Comparison of ENCODE assay signal across 28 mouse cellular contexts in the genomic region with DNA sequence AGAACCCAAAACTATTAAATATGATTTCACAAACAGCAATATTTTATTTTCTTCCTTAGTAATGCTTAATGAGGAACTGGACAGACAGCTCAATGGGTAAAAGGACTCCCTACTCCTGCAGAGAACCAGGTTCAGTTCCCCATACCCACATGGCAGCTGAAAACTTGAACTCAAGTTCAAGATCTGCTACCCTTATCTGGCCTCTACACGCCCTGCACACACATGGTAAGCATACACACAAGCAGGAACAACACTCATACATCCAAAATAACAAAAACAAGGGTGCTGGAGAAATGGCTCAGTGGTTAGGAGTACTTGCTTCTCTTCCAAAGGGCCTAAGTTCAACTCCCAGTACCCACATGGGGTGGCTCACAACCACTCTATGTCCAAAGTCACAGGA. TPM values are rescaled to one million over a fixed set of nuclear protein-coding genes. Genes with fewer than 3 reads are reported as not detected.
DNase-seq lines count a peak whose midpoint lies in the region; ATAC-seq and TF ChIP-seq lines count a peak whose summit lies in the region.
"Had no signal": no experiment of that assay in that cellular context is flagged by ENCODE, and none has a peak within 500 bp of the region (broad histone marks: within the 10 kb centered on the region; RNA-seq: fewer than 3 reads in every experiment).

No protein-coding gene starts in this region.

- ATAC-seq in liver, postnatal 0 days, result no peak
- peak; percentile 30; the same call in 1 of the 2 replicates for ATAC-seq in granulocyte monocyte progenitor cell, adult 5-6 weeks (replicated peaks; ENCODE audit: poor library complexity, severe bottlenecking)
- peak; percentile 45; the same call in 1 of the 2 replicates for ATAC-seq in liver, embryonic 14.5 days (ENCODE audit: insufficient read depth)
- ATAC-seq: activated CD4-positive, CD25-positive, alpha-beta regulatory T cell, adult 4 months; CD4-positive, CD25-positive, alpha-beta regulatory T cell, adult 4 months; forebrain, embryonic 16.5 days; hindbrain, embryonic 16.5 days; inflammation-experienced regulatory T-cells, adult 6 months; Patski had no signal

- H3K9me3 ChIP-seq in liver, postnatal 0 days (ENCODE audit: low read length), result no peaks in the 10 kb centered on the region
- H3K9me3 ChIP-seq in liver, embryonic 14.5 days (ENCODE audit: control insufficient read depth, low read length), result no peaks in the 10 kb centered on the region
- H3K9me3 ChIP-seq: embryonic facial prominence, embryonic 13.5 days; forebrain, embryonic 12.5 days; G1E; heart, embryonic 10.5 days; hindbrain, embryonic 12.5 days had no signal

- no peak overlapping the region for H3K4me2 ChIP-seq in liver, postnatal 0 days (ENCODE audit: low read depth, low read length)
- no peak overlapping the region for H3K4me2 ChIP-seq in liver, embryonic 14.5 days (ENCODE audit: low read depth)
- H3K4me2 ChIP-seq: embryonic facial prominence, embryonic 13.5 days; forebrain, embryonic 12.5 days; hindbrain, embryonic 12.5 days had no signal

- H3K27ac ChIP-seq in liver, postnatal 0 days (ENCODE audit: low read depth), result no peak overlapping the region
- no peak overlapping the region for H3K27ac ChIP-seq in liver, embryonic 14.5 days
- H3K27ac ChIP-seq: embryonic facial prominence, embryonic 13.5 days; forebrain, embryonic 12.5 days; gastrocnemius, adult 2 months; heart, embryonic 10.5 days; hindbrain, embryonic 12.5 days had no signal

- no peaks in the 10 kb centered on the region for H3K4me1 ChIP-seq in liver, postnatal 0 days (ENCODE audit: insufficient read depth)
- peaks cover 0 to 5% of the 10 kb centered on the region in 2 experiments; a peak in 2 of 4 replicates for H3K4me1 ChIP-seq in liver, embryonic 14.5 days (replicated peaks; ENCODE audit: control insufficient read depth in 2 of 2, insufficient read depth in 2 of 2, low read length in 1 of 2)
- H3K4me1 ChIP-seq: embryonic facial prominence, embryonic 13.5 days; forebrain, embryonic 12.5 days; heart, embryonic 10.5 days; hindbrain, embryonic 12.5 days had no signal

- no peak for TF ChIP-seq EP300 in liver, postnatal 0 days (IDR thresholded peaks at IDR 0.05; ENCODE audit: low read depth)
- TF ChIP-seq EP300 in liver, embryonic 14.5 days (IDR thresholded peaks at IDR 0.05; ENCODE audit: low read depth), result no peak

- no peaks in the 10 kb centered on the region for H3K36me3 ChIP-seq in liver, postnatal 0 days (replicated peaks; ENCODE audit: insufficient read depth, low read length)
- H3K36me3 ChIP-seq in liver, embryonic 14.5 days (replicated peaks; ENCODE audit: control insufficient read depth, insufficient read depth, low read depth), result no peaks in the 10 kb centered on the region

- H3K27me3 ChIP-seq in liver, postnatal 0 days (ENCODE audit: insufficient read depth, low read length), result no peaks in the 10 kb centered on the region
- H3K27me3 ChIP-seq in liver, embryonic 14.5 days (ENCODE audit: control insufficient read depth, insufficient read depth, low read length), result no peaks in the 10 kb centered on the region
- H3K27me3 ChIP-seq: embryonic facial prominence, embryonic 13.5 days; forebrain, embryonic 12.5 days; hindbrain, embryonic 12.5 days; Patski had no signal

- H3K4me3 ChIP-seq in liver, postnatal 0 days (ENCODE audit: low read depth, low read length), result no peak overlapping the region
- H3K4me3 ChIP-seq in liver, embryonic 14.5 days (ENCODE audit: insufficient read depth in 1 of 2, low read depth in 2 of 2, low read length in 2 of 2), result no peak overlapping the region
- H3K4me3 ChIP-seq: embryonic facial prominence, embryonic 13.5 days; forebrain, embryonic 12.5 days; gastrocnemius, adult 2 months; heart, embryonic 10.5 days; hindbrain, embryonic 12.5 days had no signal

- no peak overlapping the region for H3K9ac ChIP-seq in liver, postnatal 0 days (replicated peaks)
- no peak overlapping the region for H3K9ac ChIP-seq in liver, embryonic 14.5 days (replicated peaks)
- H3K9ac ChIP-seq: embryonic facial prominence, embryonic 13.5 days; forebrain, embryonic 12.5 days; hindbrain, embryonic 12.5 days had no signal

- TF ChIP-seq CTCF in liver, postnatal 0 days (IDR thresholded peaks at IDR 0.05; ENCODE audit: low read depth), result no peak
- no peak for TF ChIP-seq CTCF in liver, embryonic 14.5 days (IDR thresholded peaks at IDR 0.05; ENCODE audit: low read depth)

- WGBS in liver, postnatal 0 days (ENCODE audit: insufficient replicate concordance), result 76% methylated on average over 1 of the region's 1 CpGs
- 34% methylated on average over 1 of the region's 1 CpGs for WGBS in liver, embryonic 14.5 days (ENCODE audit: insufficient replicate concordance)

- peak; percentile 8 for DNase-seq in liver
- DNase-seq in liver, postnatal 0 days, result no peak
- no peak for DNase-seq in liver, embryonic 14.5 days (ENCODE audit: low read depth in 3 of 3, low spot score in 3 of 3)
- DNase-seq in right cerebral cortex, adult 2 months (ENCODE audit: low spot score in 2 of 2), result no peak
- DNase-seq in yolk sac, embryonic 10.5 days (ENCODE audit: low spot score), result no peak
- no peak for DNase-seq in urinary bladder, postnatal 14 days (ENCODE audit: low spot score)
- DNase-seq: adrenal gland, postnatal 25 days; B cell, adult 2 months; cerebellum, adult 11 months; cerebellum, adult 9-10 months; cerebellum, postnatal 36 days; gastrocnemius, adult 2 months; gastrocnemius, postnatal 25 days; heart, adult 18-20 months; heart, postnatal 10 days; heart, postnatal 4 days had no signal

RNA-seq across cellular contexts. Expression of a gene that starts 39.3 kb away (rescaled TPM):
- 25.5 and 26.2 TPM in 2 replicates for polyA plus RNA-seq in liver, postnatal 0 days (2015; fragmentation: Nextera tagmentation; extraction: Ambion mirVana)
- 42.7 and 44.0 TPM in 2 replicates for total RNA-seq in granulocyte monocyte progenitor cell, adult 5-6 weeks (2014; fragmentation: Nextera tagmentation)
- 47.5 and 55.2 TPM in 2 replicates for total RNA-seq in granulocyte monocyte progenitor cell, adult 5-6 weeks (2017)
- polyA plus RNA-seq in liver, embryonic 14.5 days (2012; rRNA removed), result 7.1 and 8.9 TPM in 2 replicates
- 24.2 and 26.7 TPM in 2 replicates for polyA plus RNA-seq in liver, embryonic 14.5 days (2014; fragmentation: Nextera tagmentation; extraction: Ambion mirVana)

RNA-seq across cellular contexts. Expression of a gene that starts 39.4 kb away (rescaled TPM):
- 10.4 and 10.8 TPM in 2 replicates for polyA plus RNA-seq in liver, postnatal 0 days (2015; fragmentation: Nextera tagmentation; extraction: Ambion mirVana)
- total RNA-seq in granulocyte monocyte progenitor cell, adult 5-6 weeks (2014; fragmentation: Nextera tagmentation), result 77.5 and 92.9 TPM in 2 replicates
- total RNA-seq in granulocyte monocyte progenitor cell, adult 5-6 weeks (2017), result 54.0 and 68.0 TPM in 2 replicates
- 3.1 and 4.7 TPM in 2 replicates for polyA plus RNA-seq in liver, embryonic 14.5 days (2012; rRNA removed)
- 10.7 and 13.3 TPM in 2 replicates for polyA plus RNA-seq in liver, embryonic 14.5 days (2014; fragmentation: Nextera tagmentation; extraction: Ambion mirVana)
